Mouse (Mus musculus): ENCODE data around the gene Icam1. TPM values are rescaled to one million over a fixed set of nuclear protein-coding genes. Genes with fewer than 3 reads are reported as not detected.

The Icam1 gene
- polyA plus RNA-seq, 1 experiment from 2014 or later: 9.5 TPM

- peak overlapping the region; percentile 5; the same call in 1 of the 2 replicates for H3K27ac ChIP-seq (replicated peaks)
- ATAC-seq (ENCODE audit: low FRiP score, low TSS enrichment): no peak
- DNase-seq (ENCODE audit: low spot score): no peak
These were observed 27.8 kb upstream of the Icam1 start for GRCm38 (mm10) chr9:20987953-20988352.

GRCm38 (mm10) chr9:20990861-20991260 lies 24.9 kb upstream of the Icam1 start:
- Histone ChIP-seq H3K9ac (ENCODE audit: low read length) (no peak overlapping the region), H3K9me3 (ENCODE audit: control insufficient read depth, low read length) (no peaks in the 10 kb centered on the region), H3K27ac (replicated peaks) (no peak overlapping the region), H3K36me3 (ENCODE audit: control insufficient read depth, insufficient read depth, low read length) (no peaks in the 10 kb centered on the region), H3K4me2 (replicated peaks; ENCODE audit: low read depth) (peak overlapping the region; percentile 15; the same call in 1 of the 2 replicates), H3K4me1 (replicated peaks; ENCODE audit: control insufficient read depth, insufficient read depth) (no peaks in the 10 kb centered on the region), H3K27me3 (ENCODE audit: control insufficient read depth, insufficient read depth, low read length) (no peaks in the 10 kb centered on the region), H3K4me3 (ENCODE audit: low read depth, low read length) (no peak overlapping the region; the same call in 1 of the 2 replicates)
- 6% methylated on average over 10 of the region's 10 CpGs for WGBS
- TF ChIP-seq EP300 (optimal IDR thresholded peaks at IDR 0.05): no peak
- TF ChIP-seq CTCF (IDR thresholded peaks at IDR 0.05; ENCODE audit: low read depth): no peak
- ATAC-seq (ENCODE audit: low FRiP score, low TSS enrichment) (no peak), DNase-seq (ENCODE audit: low spot score) (peak; percentile 70)

More at GRCm38 (mm10) chr9:20987953-20988352, 27.8 kb upstream of the Icam1 start:
- Histone ChIP-seq H3K9ac (ENCODE audit: low read length) (no peak overlapping the region), H3K9me3 (ENCODE audit: control insufficient read depth, low read length) (no peaks in the 10 kb centered on the region), H3K4me3 (ENCODE audit: low read depth, low read length) (no peak overlapping the region), H3K27me3 (ENCODE audit: control insufficient read depth, insufficient read depth, low read length) (no peaks in the 10 kb centered on the region), H3K36me3 (ENCODE audit: control insufficient read depth, insufficient read depth, low read length) (no peaks in the 10 kb centered on the region), H3K4me1 (replicated peaks; ENCODE audit: control insufficient read depth, insufficient read depth) (no peaks in the 10 kb centered on the region), H3K4me2 (replicated peaks; ENCODE audit: low read depth) (no peak overlapping the region)
- TF ChIP-seq EP300 (optimal IDR thresholded peaks at IDR 0.05): no peak
- TF ChIP-seq CTCF (IDR thresholded peaks at IDR 0.05; ENCODE audit: low read depth): no peak
- 32% methylated on average over 7 of the region's 7 CpGs for WGBS

- no peak for ATAC-seq (ENCODE audit: low FRiP score, low TSS enrichment)
- TF ChIP-seq CTCF (IDR thresholded peaks at IDR 0.05; ENCODE audit: low read depth) (no peak), EP300 (optimal IDR thresholded peaks at IDR 0.05) (no peak)
- no peaks in the 10 kb centered on the region for H3K4me1 ChIP-seq (replicated peaks; ENCODE audit: control insufficient read depth, insufficient read depth)
- no peaks in the 10 kb centered on the region for H3K36me3 ChIP-seq (ENCODE audit: control insufficient read depth, insufficient read depth, low read length)
- no peaks in the 10 kb centered on the region for H3K27me3 ChIP-seq (ENCODE audit: control insufficient read depth, insufficient read depth, low read length)
- H3K9ac ChIP-seq (ENCODE audit: low read length): no peak overlapping the region
- H3K4me3 ChIP-seq (ENCODE audit: low read depth, low read length): no peak overlapping the region
- no peak overlapping the region for H3K27ac ChIP-seq (replicated peaks)
- no peak for DNase-seq (ENCODE audit: low spot score)
- no peaks in the 10 kb centered on the region for H3K9me3 ChIP-seq (ENCODE audit: control insufficient read depth, low read length)
- no peak overlapping the region for H3K4me2 ChIP-seq (replicated peaks; ENCODE audit: low read depth)
- 94% methylated on average over 4 of the region's 4 CpGs for WGBS
These were observed 24.2 kb upstream of the Icam1 start for GRCm38 (mm10) chr9:20991587-20991986.

- no peak overlapping the region for H3K4me3 ChIP-seq (ENCODE audit: low read depth, low read length)
- no peaks in the 10 kb centered on the region for H3K9me3 ChIP-seq (ENCODE audit: control insufficient read depth, low read length)
- H3K9ac ChIP-seq (ENCODE audit: low read length): no peak overlapping the region
- WGBS: 28% methylated on average over 5 of the region's 5 CpGs
- H3K4me2 ChIP-seq (replicated peaks; ENCODE audit: low read depth): no peak overlapping the region
- no peaks in the 10 kb centered on the region for H3K27me3 ChIP-seq (ENCODE audit: control insufficient read depth, insufficient read depth, low read length)
- ATAC-seq (ENCODE audit: low FRiP score, low TSS enrichment): no peak
- DNase-seq (ENCODE audit: low spot score): peak; percentile 29
- H3K36me3 ChIP-seq (ENCODE audit: control insufficient read depth, insufficient read depth, low read length): no peaks in the 10 kb centered on the region
- TF ChIP-seq CTCF (IDR thresholded peaks at IDR 0.05; ENCODE audit: low read depth) (no peak), EP300 (optimal IDR thresholded peaks at IDR 0.05) (no peak)
- H3K27ac ChIP-seq (replicated peaks): no peak overlapping the region
- H3K4me1 ChIP-seq (replicated peaks; ENCODE audit: control insufficient read depth, insufficient read depth): no peaks in the 10 kb centered on the region
These were observed 22.5 kb upstream of the Icam1 start for GRCm38 (mm10) chr9:20993165-20993898.

GRCm38 (mm10) chr9:20995069-20995468 lies 20.7 kb upstream of the Icam1 start:
- 70% methylated on average over 3 of the region's 3 CpGs for WGBS
- Histone ChIP-seq H3K9me3 (ENCODE audit: control insufficient read depth, low read length) (no peaks in the 10 kb centered on the region), H3K27me3 (ENCODE audit: control insufficient read depth, insufficient read depth, low read length) (no peaks in the 10 kb centered on the region), H3K36me3 (ENCODE audit: control insufficient read depth, insufficient read depth, low read length) (no peaks in the 10 kb centered on the region), H3K4me3 (ENCODE audit: low read depth, low read length) (no peak overlapping the region), H3K4me2 (replicated peaks; ENCODE audit: low read depth) (no peak overlapping the region), H3K9ac (ENCODE audit: low read length) (no peak overlapping the region), H3K4me1 (replicated peaks; ENCODE audit: control insufficient read depth, insufficient read depth) (no peaks in the 10 kb centered on the region), H3K27ac (replicated peaks) (no peak overlapping the region)
- no peak for ATAC-seq (ENCODE audit: low FRiP score, low TSS enrichment)
- TF ChIP-seq EP300 (optimal IDR thresholded peaks at IDR 0.05) (no peak), CTCF (IDR thresholded peaks at IDR 0.05; ENCODE audit: low read depth) (peak; percentile 33)
- DNase-seq (ENCODE audit: low spot score): no peak

- Histone ChIP-seq H3K27ac (replicated peaks) (no peak overlapping the region), H3K9ac (ENCODE audit: low read length) (no peak overlapping the region), H3K4me1 (replicated peaks; ENCODE audit: control insufficient read depth, insufficient read depth) (no peaks in the 10 kb centered on the region), H3K27me3 (ENCODE audit: control insufficient read depth, insufficient read depth, low read length) (no peaks in the 10 kb centered on the region), H3K4me2 (replicated peaks; ENCODE audit: low read depth) (no peak overlapping the region), H3K4me3 (ENCODE audit: low read depth, low read length) (no peak overlapping the region), H3K36me3 (ENCODE audit: control insufficient read depth, insufficient read depth, low read length) (no peaks in the 10 kb centered on the region), H3K9me3 (ENCODE audit: control insufficient read depth, low read length) (no peaks in the 10 kb centered on the region)
- DNase-seq (ENCODE audit: low spot score) (no peak), ATAC-seq (ENCODE audit: low FRiP score, low TSS enrichment) (no peak)
- no peak for TF ChIP-seq CTCF (IDR thresholded peaks at IDR 0.05; ENCODE audit: low read depth)
- TF ChIP-seq EP300 (optimal IDR thresholded peaks at IDR 0.05): no peak
- 84% methylated on average over 8 of the region's 8 CpGs for WGBS
These were observed 18.7 kb upstream of the Icam1 start for GRCm38 (mm10) chr9:20997065-20997464.

Measured in stomach, postnatal 0 days (tissue).